Mouse (Mus musculus): Measurements from ENCODE around the gene Fam98c.
A peak's percentile ranks its signal among the peaks of the same experiment; 100 is the strongest.
"Not testable (repeated sequence)": the region's sequence is repeated elsewhere in the genome, so short reads cannot be mapped to it uniquely, and the experiment has no call there.

Fam98c gene

GRCm38 (mm10) chr7:29155838-29156782 lies at the start of gene Fam98c:
Gene Fam98c (minus strand): TSS chr7:29156234.
- DNase-seq = peak; percentile 88

GRCm38 (mm10) chr7:29202577-29202976 lies 46.5 kb upstream of the Fam98c start:
- no peak for DNase-seq

GRCm38 (mm10) chr7:29194230-29194629 lies 38.2 kb upstream of the Fam98c start:
- DNase-seq = not testable (repeated sequence)

- DNase-seq = not testable (repeated sequence)
Measured at GRCm38 (mm10) chr7:29181323-29181722, 25.3 kb upstream of the Fam98c start.

GRCm38 (mm10) chr7:29180854-29181236 lies 24.8 kb upstream of the Fam98c start:
- DNase-seq = no peak

- DNase-seq = peak; percentile 97
Measured at GRCm38 (mm10) chr7:29180077-29180853, 24.2 kb upstream of the Fam98c start, which contains the start of gene Psmd8. Gene Psmd8 (minus strand): TSS chr7:29180701.

GRCm38 (mm10) chr7:29179323-29179722 lies 23.3 kb upstream of the Fam98c start:
- DNase-seq = no peak

- DNase-seq = no peak
Measured at GRCm38 (mm10) chr7:29178106-29178505, 22.1 kb upstream of the Fam98c start.

- no peak for DNase-seq
Measured at GRCm38 (mm10) chr7:29172390-29173016, 16.5 kb upstream of the Fam98c start.

- no peak for DNase-seq
Measured at GRCm38 (mm10) chr7:29171562-29172097, 15.6 kb upstream of the Fam98c start.

- DNase-seq = no peak
Measured at GRCm38 (mm10) chr7:29170755-29171561, 14.9 kb upstream of the Fam98c start.

- no peak for DNase-seq
Measured at GRCm38 (mm10) chr7:29170066-29170754, 14.2 kb upstream of the Fam98c start, which contains the start of the genes Ggn and Spred3. Gene Ggn (plus strand): TSS chr7:29170210. Gene Spred3 (minus strand): TSS chr7:29170411.

- peak; percentile 25 for DNase-seq
Measured at GRCm38 (mm10) chr7:29169231-29170065, 13.4 kb upstream of the Fam98c start.

GRCm38 (mm10) chr7:29168791-29169230 lies 12.8 kb upstream of the Fam98c start:
- no peak for DNase-seq

GRCm38 (mm10) chr7:29168121-29168695 lies 12.2 kb upstream of the Fam98c start:
- DNase-seq = no peak

GRCm38 (mm10) chr7:29167656-29168055 lies 11.6 kb upstream of the Fam98c start:
- DNase-seq = no peak

- peak; percentile 49 for DNase-seq
Measured at GRCm38 (mm10) chr7:29162750-29163525, 6.9 kb upstream of the Fam98c start.

GRCm38 (mm10) chr7:29162294-29162693 lies 6.3 kb upstream of the Fam98c start:
- no peak for DNase-seq

GRCm38 (mm10) chr7:29158264-29158663 lies 2.2 kb upstream of the Fam98c start:
- no peak for DNase-seq
